Mouse (Mus musculus) testis, adult 2 months (tissue): ENCODE measurements around the gene Chd9. TPM values are rescaled to one million over a fixed set of nuclear protein-coding genes. Genes with fewer than 3 reads are reported as not detected.

Experiments
- H3K27ac ChIP-seq: fragments of 200-500 bp; 2 replicates; pipeline ENCODE4 v1.5.1; 2012; ENCODE audit warnings: low read depth, low read length; ENCODE audit not compliant: control insufficient read depth, insufficient read depth
- H3K27me3 ChIP-seq: fragments of 200-500 bp; 2 replicates; pipeline ENCODE4 v1.6.1; 2012; ENCODE audit warnings: mild to moderate bottlenecking, low read length, moderate library complexity; ENCODE audit not compliant: control insufficient read depth, insufficient read depth
- H3K36me3 ChIP-seq: fragments of 200-500 bp; 2 replicates; pipeline ENCODE4 v1.6.1; 2012; ENCODE audit warnings: mild to moderate bottlenecking, low read length; ENCODE audit not compliant: control insufficient read depth, insufficient read depth
- H3K4me1 ChIP-seq: fragments of 200-500 bp; 2 replicates; pipeline ENCODE4 v1.6.1; 2012; ENCODE audit warnings: low read length; ENCODE audit not compliant: control insufficient read depth, insufficient read depth
- H3K4me3 ChIP-seq: fragments of 200-500 bp; 2 replicates; pipeline ENCODE4 v1.5.1; 2012; ENCODE audit warnings: low read depth, mild to moderate bottlenecking, low read length, moderate library complexity, mixed read lengths; ENCODE audit not compliant: control insufficient read depth
- CTCF ChIP-seq: fragments of 200-500 bp; IDR thresholded peaks from 2 replicates; pipeline ENCODE4 v1.5.1; 2012; ENCODE audit warnings: low read depth, mild to moderate bottlenecking, inconsistent platforms, low read length, moderate library complexity; ENCODE audit not compliant: control insufficient read depth, insufficient read depth, insufficient replicate concordance
- POLR2A ChIP-seq: fragments of 200-500 bp; IDR thresholded peaks from 2 replicates; pipeline ENCODE4 v1.6.1; 2012; ENCODE audit warnings: low read depth, mild to moderate bottlenecking, inconsistent platforms, low read length, moderate library complexity; ENCODE audit not compliant: control insufficient read depth
- polyA plus RNA-seq: library from polyadenylated mRNA; depleted of rRNA; stranded (reverse); fragments of >200 nt; gene quantifications from 2 replicates; pipeline ENCODE4 v1.2.3, GENCODE M21; 2012; rRNA removed

The Chd9 gene
- polyA plus RNA-seq, 1 experiment, result 14.3 TPM

- Histone ChIP-seq H3K4me3 (no peak overlapping the region), H3K36me3 (no peaks in the 10 kb centered on the region), H3K4me1 (no peaks in the 10 kb centered on the region), H3K27me3 (no peaks in the 10 kb centered on the region), H3K27ac (no peak overlapping the region)
- no peak for TF ChIP-seq CTCF
- no peak for TF ChIP-seq POLR2A
These were observed 251.5 kb downstream of the Chd9 start for GRCm38 (mm10) chr8:91079678-91080077.

GRCm38 (mm10) chr8:91081911-91082310 lies 253.8 kb downstream of the Chd9 start:
- Histone ChIP-seq H3K36me3 (no peaks in the 10 kb centered on the region), H3K4me1 (no peaks in the 10 kb centered on the region), H3K4me3 (no peak overlapping the region), H3K27ac (no peak overlapping the region), H3K27me3 (no peaks in the 10 kb centered on the region)
- TF ChIP-seq CTCF (no peak), POLR2A (no peak)

GRCm38 (mm10) chr8:91082428-91082827 lies 254.3 kb downstream of the Chd9 start:
- H3K4me1 ChIP-seq, result no peaks in the 10 kb centered on the region
- no peak overlapping the region for H3K27ac ChIP-seq
- no peaks in the 10 kb centered on the region for H3K27me3 ChIP-seq
- no peak overlapping the region for H3K4me3 ChIP-seq
- TF ChIP-seq POLR2A, result no peak
- TF ChIP-seq CTCF, result no peak
- H3K36me3 ChIP-seq, result no peaks in the 10 kb centered on the region

DNA sequence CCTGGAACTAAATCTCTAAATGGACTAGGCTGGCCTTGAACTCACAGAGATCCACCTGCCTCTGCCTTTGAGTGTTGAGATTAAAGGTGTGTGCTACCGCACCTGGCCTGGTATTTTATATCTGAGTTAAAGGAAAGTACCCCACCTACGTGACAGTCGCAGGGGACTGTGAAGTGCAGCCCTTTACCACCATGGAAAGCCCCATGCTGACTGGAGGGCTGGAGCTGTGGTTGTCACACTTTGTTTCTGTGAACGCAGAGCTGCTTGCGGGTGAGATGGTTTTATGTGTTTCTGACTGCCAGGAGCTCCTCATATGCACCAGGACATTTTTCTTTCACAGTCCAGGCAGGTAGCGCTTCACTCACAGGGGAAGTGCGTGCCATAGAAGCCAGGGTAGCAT lies 260.3 kb downstream of the Chd9 start:
- TF ChIP-seq POLR2A (no peak), CTCF (no peak)
- no peaks in the 10 kb centered on the region for H3K27me3 ChIP-seq
- H3K36me3 ChIP-seq, result no peaks in the 10 kb centered on the region
- no peak overlapping the region for H3K4me3 ChIP-seq
- H3K27ac ChIP-seq, result no peak overlapping the region
- H3K4me1 ChIP-seq, result no peaks in the 10 kb centered on the region

- H3K27me3 ChIP-seq, result no peaks in the 10 kb centered on the region
- no peak overlapping the region for H3K27ac ChIP-seq
- TF ChIP-seq POLR2A, result no peak
- TF ChIP-seq CTCF, result no peak
These were observed 261.4 kb downstream of the Chd9 start for GRCm38 (mm10) chr8:91089601-91090000.

GRCm38 (mm10) chr8:91094135-91094534 lies 266.0 kb downstream of the Chd9 start:
- TF ChIP-seq CTCF, result no peak
- TF ChIP-seq POLR2A, result no peak

More at GRCm38 (mm10) chr8:91089601-91090000, 261.4 kb downstream of the Chd9 start:
- Histone ChIP-seq H3K36me3 (no peaks in the 10 kb centered on the region), H3K4me3 (no peak overlapping the region), H3K4me1 (no peaks in the 10 kb centered on the region)

GRCm38 (mm10) chr8:91098106-91098505 lies 270.0 kb downstream of the Chd9 start:
- Histone ChIP-seq H3K27me3 (no peaks in the 10 kb centered on the region), H3K4me1 (no peaks in the 10 kb centered on the region), H3K36me3 (no peaks in the 10 kb centered on the region), H3K27ac (no peak overlapping the region), H3K4me3 (no peak overlapping the region)
- TF ChIP-seq POLR2A, result no peak
- no peak for TF ChIP-seq CTCF

More at GRCm38 (mm10) chr8:91094135-91094534, 266.0 kb downstream of the Chd9 start:
- H3K4me3 ChIP-seq, result no peak overlapping the region
- H3K27me3 ChIP-seq, result no peaks in the 10 kb centered on the region
- H3K4me1 ChIP-seq, result no peaks in the 10 kb centered on the region
- no peaks in the 10 kb centered on the region for H3K36me3 ChIP-seq
- H3K27ac ChIP-seq, result no peak overlapping the region

Other genes with a start within 250 kb of the Chd9 start
- gene Gm19935, start 11.0 kb upstream of the Chd9 start, polyA plus RNA-seq, result 28.6 and 29.6 TPM in 2 replicates
- 176 and 184 TPM in 2 replicates for gene Rbl2, start 241.7 kb downstream of the Chd9 start, polyA plus RNA-seq